Mouse (Mus musculus): Measurements from ENCODE around the gene Mapt. TPM values are rescaled to one million over a fixed set of nuclear protein-coding genes. Genes with fewer than 3 reads are reported as not detected.

The Mapt gene
- total and polyA plus RNA-seq, 3 experiments = 0.21 to 1.7 (median 0.64) TPM

DNA sequence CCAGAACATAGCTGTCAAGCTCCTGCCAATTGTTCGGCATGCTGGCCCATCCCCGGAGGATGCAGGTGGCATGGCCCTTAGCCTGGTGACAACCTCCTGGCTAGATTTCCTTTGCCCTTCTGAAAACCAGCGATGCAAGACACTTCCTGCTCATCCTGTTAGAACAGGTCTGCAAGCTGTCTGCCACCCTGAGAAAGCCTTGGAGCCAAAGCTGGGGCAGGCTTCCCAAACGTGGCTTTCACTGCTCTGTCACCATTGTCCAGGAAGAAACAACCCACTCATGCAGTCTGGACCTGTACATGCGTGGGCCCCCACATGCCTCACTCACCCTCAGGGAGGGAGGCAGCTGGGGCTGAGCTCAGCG, 57.6 kb downstream of the Mapt start:
- Histone ChIP-seq H3K9ac (ENCODE audit: insufficient read depth, low read depth) (no peak overlapping the region), H3K4me2 (ENCODE audit: insufficient read depth, low read depth, poor library complexity, severe bottlenecking) (no peak overlapping the region), H3K36me3 (replicated peaks in 1 of 2; ENCODE audit: control insufficient read depth in 1 of 2, insufficient read depth in 1 of 2, low read length in 1 of 2) (no peaks in the 10 kb centered on the region), H3K9me3 (replicated peaks; ENCODE audit: low read length) (peaks cover 5% of the 10 kb centered on the region), H3K4me1 (ENCODE audit: control insufficient read depth in 1 of 2, insufficient read depth in 2 of 2) (peaks cover 7 to 24% of the 10 kb centered on the region in 2 experiments), H3K4me3 (replicated peaks in 1 of 3; ENCODE audit: low read depth in 2 of 3, low read length in 2 of 3, poor library complexity in 1 of 3) (no peak overlapping the region), H3K79me2 (replicated peaks; ENCODE audit: control insufficient read depth, extremely low read depth, insufficient read depth, poor library complexity, severe bottlenecking) (no peaks in the 10 kb centered on the region), H3K27me3 (replicated peaks) (no peaks in the 10 kb centered on the region), H3K27ac (ENCODE audit: insufficient read depth, low read depth) (no peak overlapping the region)
- no peak for TF ChIP-seq TBP (conservative IDR thresholded peaks at IDR 0.05; ENCODE audit: low read depth, low read length)
- no peak for TF ChIP-seq POLR2A (IDR thresholded peaks at IDR 0.05; ENCODE audit: low read depth, low read length)
- no peak for TF ChIP-seq JUN (IDR thresholded peaks at IDR 0.05; ENCODE audit: insufficient read depth, low read depth, low read length)
- no peak for TF ChIP-seq IRF4 (IDR thresholded peaks at IDR 0.05; ENCODE audit: low read depth, low read length)
- no peak for TF ChIP-seq JUND (conservative IDR thresholded peaks at IDR 0.05; ENCODE audit: low read depth, low read length)
- 0 out of 2 replicates have a peak, but pooled peaks have one; percentile 12 for TF ChIP-seq ELF1 (IDR thresholded peaks at IDR 0.05; ENCODE audit: low read depth, low read length)
- TF ChIP-seq USF1 (IDR thresholded peaks at IDR 0.05; ENCODE audit: low read depth, low read length) = no peak
- TF ChIP-seq USF2 (conservative IDR thresholded peaks at IDR 0.05; ENCODE audit: low read depth, low read length) = no peak
- dilution Hi-C loops (cut with MboI; ENCODE audit: extremely low pct_ligation_motif_present, extremely low pct_unique_long_range_greater_than_20kb, low sequenced_read_pairs) = no loop called here
- in situ Hi-C loops (cut with MboI; ENCODE audit: low pct_ligation_motif_present, low pct_unique_long_range_greater_than_20kb, low sequenced_read_pairs) = no loop called here
- DNase-seq (ENCODE audit: extremely low read depth) = peak; percentile 33

DNA sequence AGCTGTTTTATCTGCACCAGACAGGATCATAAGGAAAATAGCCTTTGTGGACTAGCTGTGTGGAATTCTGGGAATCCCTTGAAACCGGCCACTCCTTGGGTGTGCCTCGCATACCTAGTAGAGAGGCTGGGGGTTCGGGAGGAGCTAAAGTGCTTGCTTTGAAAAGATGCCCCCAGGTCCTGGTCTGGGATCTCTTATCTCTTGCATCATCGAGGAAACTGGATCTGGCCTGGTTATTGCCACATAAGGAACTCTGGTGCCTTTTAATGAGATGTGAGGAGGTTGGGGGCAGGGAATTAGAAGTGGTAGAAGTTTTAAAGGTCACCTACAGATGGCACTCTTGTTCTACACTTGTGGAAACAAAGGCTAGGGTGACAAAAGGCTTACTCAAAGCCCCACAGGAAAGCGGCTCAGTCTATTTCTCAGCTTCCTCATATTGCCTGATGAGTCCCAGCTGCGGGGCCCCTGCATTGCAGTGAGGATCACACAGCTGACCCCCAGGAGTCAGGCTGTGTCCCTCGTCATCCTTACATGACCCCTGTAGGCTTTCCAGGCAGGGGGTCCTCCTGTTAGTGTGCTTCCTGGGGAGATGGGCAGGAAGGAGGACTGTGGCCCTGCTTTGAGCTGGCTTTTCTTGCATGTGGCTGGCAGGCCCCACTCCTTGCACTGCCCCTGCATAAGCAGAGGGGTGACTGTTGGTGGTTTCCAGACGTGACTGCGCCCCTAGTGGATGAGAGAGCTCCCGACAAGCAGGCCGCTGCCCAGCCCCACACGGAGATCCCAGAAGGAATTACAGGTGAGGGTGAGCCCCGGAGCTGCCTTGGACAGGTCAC, 58.2 kb downstream of the Mapt start:
- H3K36me3 ChIP-seq (replicated peaks in 1 of 2; ENCODE audit: control insufficient read depth in 1 of 2, insufficient read depth in 1 of 2, low read length in 1 of 2) = no peaks in the 10 kb centered on the region
- no peaks in the 10 kb centered on the region for H3K27me3 ChIP-seq (replicated peaks)
- no peaks in the 10 kb centered on the region for H3K79me2 ChIP-seq (replicated peaks; ENCODE audit: control insufficient read depth, extremely low read depth, insufficient read depth, poor library complexity, severe bottlenecking)
- H3K9me3 ChIP-seq (replicated peaks; ENCODE audit: low read length) = peaks cover 5% of the 10 kb centered on the region
- in situ Hi-C loops (cut with MboI; ENCODE audit: low pct_ligation_motif_present, low pct_unique_long_range_greater_than_20kb, low sequenced_read_pairs) (no loop called here), dilution Hi-C loops (cut with MboI; ENCODE audit: extremely low pct_ligation_motif_present, extremely low pct_unique_long_range_greater_than_20kb, low sequenced_read_pairs) (no loop called here)
- DNase-seq (ENCODE audit: extremely low read depth) = peak; percentile 95
- no peak overlapping the region; the same call in 1 of the 2 replicates for H3K9ac ChIP-seq (ENCODE audit: insufficient read depth, low read depth)
- H3K4me1 ChIP-seq (ENCODE audit: control insufficient read depth in 1 of 2, insufficient read depth in 2 of 2) = peaks cover 7 to 24% of the 10 kb centered on the region in 2 experiments
- peak overlapping the region; percentile 15 for H3K27ac ChIP-seq (ENCODE audit: insufficient read depth, low read depth)
- H3K4me2 ChIP-seq (ENCODE audit: insufficient read depth, low read depth, poor library complexity, severe bottlenecking) = peak overlapping the region; percentile 33; the same call in 1 of the 2 replicates
- peak overlapping the region in 1 of 3 experiments; percentile 32 for H3K4me3 ChIP-seq (replicated peaks in 1 of 3; ENCODE audit: low read depth in 2 of 3, low read length in 2 of 3, poor library complexity in 1 of 3)
- peak; percentile 30; the same call in 1 of the 2 replicates for TF ChIP-seq NELFE (IDR thresholded peaks at IDR 0.05; ENCODE audit: low read depth, low read length)
- no peak for TF ChIP-seq MEF2A (IDR thresholded peaks at IDR 0.05; ENCODE audit: borderline replicate concordance, low read depth, low read length)
- TF ChIP-seq SIN3A (IDR thresholded peaks at IDR 0.05; ENCODE audit: low read length) = no peak
- TF ChIP-seq JUN (IDR thresholded peaks at IDR 0.05; ENCODE audit: insufficient read depth, low read depth, low read length) = no peak
- no peak for TF ChIP-seq ZMIZ1 (IDR thresholded peaks at IDR 0.05; ENCODE audit: low read depth, low read length)
- peak; percentile 7; the same call in 1 of the 2 replicates for TF ChIP-seq MAFK (IDR thresholded peaks at IDR 0.05; ENCODE audit: insufficient replicate concordance, low read length)
- no peak for TF ChIP-seq GABPA (IDR thresholded peaks at IDR 0.05; ENCODE audit: insufficient replicate concordance, low read depth, low read length)
- no peak for TF ChIP-seq E2F4 (IDR thresholded peaks at IDR 0.05; ENCODE audit: insufficient replicate concordance, low read depth, low read length)
- TF ChIP-seq ELF1 (IDR thresholded peaks at IDR 0.05; ENCODE audit: low read depth, low read length) = peak; percentile 51; the same call in 1 of the 2 replicates
- TF ChIP-seq ZKSCAN1 (IDR thresholded peaks at IDR 0.05; ENCODE audit: borderline replicate concordance, low read depth, low read length) = no peak
- TF ChIP-seq HCFC1 (IDR thresholded peaks at IDR 0.05; ENCODE audit: low read depth, low read length) = peak; percentile 19; the same call in 1 of the 2 replicates
- TF ChIP-seq JUND (conservative IDR thresholded peaks at IDR 0.05; ENCODE audit: low read depth, low read length) = 0 out of 2 replicates have a peak, but pooled peaks have one; percentile 21
- 0 out of 2 replicates have a peak, but pooled peaks have one; percentile 38 for TF ChIP-seq MYC (IDR thresholded peaks at IDR 0.05; ENCODE audit: low read depth, low read length)
- peak; percentile 15; the same call in 1 of the 2 replicates for TF ChIP-seq BHLHE40 (IDR thresholded peaks at IDR 0.05; ENCODE audit: low read depth, low read length)
- TF ChIP-seq TCF12 (IDR thresholded peaks at IDR 0.05; ENCODE audit: low read depth, low read length) = peak; percentile 40; the same call in 1 of the 2 replicates
- no peak for TF ChIP-seq ETS1 (conservative IDR thresholded peaks at IDR 0.05; ENCODE audit: low read depth, low read length)
- TF ChIP-seq ZC3H11A (IDR thresholded peaks at IDR 0.05; ENCODE audit: low read depth, low read length) = no peak
- TF ChIP-seq IRF4 (IDR thresholded peaks at IDR 0.05; ENCODE audit: low read depth, low read length) = peak; percentile 27
- no peak for TF ChIP-seq MAZ (IDR thresholded peaks at IDR 0.05; ENCODE audit: low read depth, low read length)
- TF ChIP-seq SMC3 (IDR thresholded peaks at IDR 0.05; ENCODE audit: low read depth, low read length) = peak; percentile 52
- no peak for TF ChIP-seq POLR2A (IDR thresholded peaks at IDR 0.05; ENCODE audit: low read depth, low read length)
- no peak for TF ChIP-seq TBP (conservative IDR thresholded peaks at IDR 0.05; ENCODE audit: low read depth, low read length)
- TF ChIP-seq CHD2 (IDR thresholded peaks at IDR 0.05; ENCODE audit: low read length) = peak; percentile 91
- TF ChIP-seq MAX (IDR thresholded peaks at IDR 0.05; ENCODE audit: low read length) = 0 out of 2 replicates have a peak, but pooled peaks have one; percentile 39
- peak; percentile 39; the same call in 1 of the 2 replicates for TF ChIP-seq EP300 (IDR thresholded peaks at IDR 0.05; ENCODE audit: low read length)
- no peak for TF ChIP-seq RCOR1 (conservative IDR thresholded peaks at IDR 0.05; ENCODE audit: low read depth, low read length)
- TF ChIP-seq USF1 (IDR thresholded peaks at IDR 0.05; ENCODE audit: low read depth, low read length) = no peak

Measured in CH12.LX (cell line).